Mouse (Mus musculus) erythroblast, embryonic 14.5 days (primary cell): Measurements from ENCODE around the gene Thrap3.

Experiments
- GATA1 ChIP-seq: IDR thresholded peaks from 2 replicates; pipeline ENCODE4 v1.6.1; 2012; ENCODE audit warnings: low read length, inconsistent platforms, mixed read lengths
- TAL1 ChIP-seq: IDR thresholded peaks from 3 replicates; pipeline ENCODE4 v1.6.1; 2012; ENCODE audit warnings: low read length, inconsistent platforms, mixed read lengths

GRCm38 (mm10) chr4:126183034-126183433, 19.5 kb downstream of the Thrap3 start:
- TF ChIP-seq GATA1 (no peak), TAL1 (no peak)
